Mouse (Mus musculus) myocyte (in vitro differentiated cells): Measurements from ENCODE around the gene Nhsl2.

Experiments used
- CEBPB ChIP-seq: IDR thresholded peaks from 2 replicates; pipeline ENCODE4 v1.6.1; 2011; ENCODE audit warnings: mild to moderate bottlenecking, moderate library complexity; ENCODE audit not compliant: poor library complexity, insufficient read depth, severe bottlenecking
- E2F4 ChIP-seq: IDR thresholded peaks from one replicate; pipeline ENCODE4 v1.6.1; 2011; ENCODE audit warnings: mild to moderate bottlenecking, control low read depth, moderate library complexity; ENCODE audit not compliant: insufficient read depth
- MAX ChIP-seq: IDR thresholded peaks from one replicate; pipeline ENCODE4 v1.6.1; 2011; ENCODE audit warnings: low read depth, mild to moderate bottlenecking, control low read depth
- MYOD1 ChIP-seq, 3 experiments: IDR thresholded peaks; one replicate each; pipeline ENCODE4 v1.6.1; 2011; ENCODE audit warnings: control low read depth in 2 of 3, low read depth in 2 of 3, mild to moderate bottlenecking in 2 of 3, moderate library complexity in 1 of 3; ENCODE audit not compliant: insufficient read length in 2 of 3, control insufficient read depth in 1 of 3
- MYOG ChIP-seq, 3 experiments: IDR thresholded peaks; one replicate each; pipeline ENCODE4 v1.6.1; 2011; ENCODE audit warnings: control low read depth in 2 of 3, low read depth in 2 of 3, mild to moderate bottlenecking in 2 of 3; ENCODE audit not compliant: insufficient read length in 2 of 3, control insufficient read depth in 1 of 3, insufficient read depth in 1 of 3
- POLR2A ChIP-seq: IDR thresholded peaks from one replicate; pipeline ENCODE4 v1.6.1; 2011; ENCODE audit warnings: low read depth, mild to moderate bottlenecking, control low read depth, moderate library complexity; ENCODE audit not compliant: insufficient read length
- POLR2AphosphoS2 ChIP-seq: IDR thresholded peaks from one replicate; pipeline ENCODE4 v1.6.1; 2011; ENCODE audit warnings: low read depth, control low read depth; ENCODE audit not compliant: insufficient read length
- TCF12 ChIP-seq: IDR thresholded peaks from one replicate; pipeline ENCODE4 v1.6.1; 2011; ENCODE audit warnings: mild to moderate bottlenecking, control low read depth; ENCODE audit not compliant: poor library complexity, insufficient read depth, severe bottlenecking
- USF1 ChIP-seq: IDR thresholded peaks from one replicate; pipeline ENCODE4 v1.6.1; 2011; ENCODE audit warnings: low read depth, mild to moderate bottlenecking, control low read depth, moderate library complexity

- TF ChIP-seq CEBPB (no peak), POLR2A (no peak), MAX (no peak), E2F4 (no peak), POLR2AphosphoS2 (no peak), MYOD1 (IDR thresholded peaks at IDR 0.05; ENCODE audit: control insufficient read depth in 1 of 3, insufficient read length in 2 of 3, low read depth in 2 of 3) (no peak), MYOG (IDR thresholded peaks at IDR 0.05; ENCODE audit: control insufficient read depth in 1 of 3, insufficient read depth in 1 of 3, insufficient read length in 2 of 3, low read depth in 2 of 3) (no peak), USF1 (no peak), TCF12 (no peak)
Measured at GRCm38 (mm10) chrX:101847191-101847795, 1.9 kb upstream of the Nhsl2 start.
